ENCODE assay signal across 8 mouse cellular contexts in the genomic region with DNA sequence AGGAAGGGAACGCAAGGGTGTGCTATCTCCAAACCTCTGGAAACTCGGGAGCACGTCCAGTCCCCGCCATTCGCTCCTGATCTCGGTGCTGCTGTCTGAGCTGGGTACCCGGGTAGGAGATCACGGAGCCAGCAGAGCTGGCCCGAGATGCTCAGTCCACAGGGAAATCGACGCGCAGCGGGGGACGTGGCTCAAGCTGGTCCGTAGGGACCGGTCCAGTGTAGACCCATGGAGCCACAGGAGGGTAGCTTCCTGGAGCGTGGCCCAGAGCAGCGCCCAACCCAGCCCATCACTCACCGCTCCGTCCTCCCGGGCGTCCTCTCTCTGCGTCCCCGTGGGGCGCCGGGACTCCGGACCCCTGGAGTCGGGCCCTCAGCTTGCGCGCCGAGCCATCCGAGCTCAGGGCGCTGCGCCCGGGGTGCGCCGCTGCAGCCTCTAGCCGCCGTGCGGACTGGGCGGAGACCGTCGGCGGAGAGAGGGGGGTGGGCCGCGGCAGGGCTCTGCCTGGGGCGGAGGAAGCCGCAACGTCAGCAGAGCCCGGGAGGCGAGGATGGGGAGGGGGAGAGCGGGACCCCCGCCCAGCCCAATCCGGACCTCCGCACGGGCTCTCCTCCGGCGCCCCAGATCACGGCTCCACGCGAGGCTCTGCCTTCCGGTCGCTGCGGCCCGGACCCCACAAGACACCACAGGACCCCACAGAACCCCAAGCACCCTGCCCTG. TPM values are rescaled to one million over a fixed set of nuclear protein-coding genes. Genes with fewer than 3 reads are reported as not detected.
DNase-seq lines count a peak whose midpoint lies in the region; ATAC-seq and TF ChIP-seq lines count a peak whose summit lies in the region.

No protein-coding gene starts in this region.

- no peaks in the 10 kb centered on the region for H3K9me3 ChIP-seq in G1E (replicated peaks)
- H3K9me3 ChIP-seq in lung, postnatal 0 days (ENCODE audit: low read length): no peaks in the 10 kb centered on the region

- TF ChIP-seq CTCF in G1E (IDR thresholded peaks at IDR 0.05; ENCODE audit: low read depth, low read length): no peak
- TF ChIP-seq CTCF in lung, postnatal 0 days (IDR thresholded peaks at IDR 0.05): peak; percentile 58

- no peaks in the 10 kb centered on the region for H3K4me1 ChIP-seq in G1E (ENCODE audit: insufficient read depth, low read depth, low read length)
- no peaks in the 10 kb centered on the region for H3K4me1 ChIP-seq in lung, postnatal 0 days (ENCODE audit: insufficient read depth, low read depth, low read length)

- H3K4me2 ChIP-seq in lung, postnatal 0 days (replicated peaks; ENCODE audit: low read depth, low read length): peak overlapping the region; percentile 81

- peaks cover 11% of the 10 kb centered on the region; the same call in 1 of the 2 replicates for H3K27me3 ChIP-seq in G1E (ENCODE audit: insufficient read depth, low read length)
- H3K27me3 ChIP-seq in lung, postnatal 0 days (replicated peaks; ENCODE audit: insufficient read depth, low read length): no peaks in the 10 kb centered on the region

- H3K4me3 ChIP-seq in G1E (ENCODE audit: low read depth, low read length): 0 out of 2 replicates have a peak overlapping the region, but pooled peaks have one; percentile 3
- peak overlapping the region; percentile 79 for H3K4me3 ChIP-seq in lung, postnatal 0 days (ENCODE audit: low read depth, low read length)

- peak overlapping the region; percentile 54 for H3K9ac ChIP-seq in lung, postnatal 0 days (replicated peaks; ENCODE audit: low read depth)

- ATAC-seq in G1E (ENCODE audit: extremely low read depth, insufficient number of reproducible peaks, low FRiP score, poor library complexity, severe bottlenecking): no peak
- ATAC-seq in lung, postnatal 0 days: peak; percentile 92

- H3K27ac ChIP-seq in lung, postnatal 0 days (ENCODE audit: low read length): peak overlapping the region; percentile 92

- no peak for TF ChIP-seq EP300 in lung, postnatal 0 days (IDR thresholded peaks at IDR 0.05)

- DNase-seq in G1E (ENCODE audit: low spot score): no peak
- DNase-seq in cerebellum, adult 11-12 months: peak; percentile 4
- peak; percentile 79 for DNase-seq in forelimb bud, embryonic 11.5 days (ENCODE audit: low read depth, low spot score)
- DNase-seq in heart, postnatal 4 days: peak; percentile 78
- peak; percentile 39 for DNase-seq in layer of hippocampus, adult 9-11 months
- DNase-seq in lung, postnatal 0 days (ENCODE audit: low spot score): peak; percentile 80
- peak; percentile 64 for DNase-seq in ovary, adult 18-20 months (ENCODE audit: low spot score)
- DNase-seq in thymus, postnatal 25 days: peak; percentile 46

- 2% methylated on average over 40 of the region's 65 CpGs for WGBS in lung, postnatal 0 days

- H3K36me3 ChIP-seq in G1E (replicated peaks): no peaks in the 10 kb centered on the region
- no peaks in the 10 kb centered on the region for H3K36me3 ChIP-seq in lung, postnatal 0 days (ENCODE audit: insufficient read depth, low read length)

RNA-seq across cellular contexts. Expression of a gene that starts 0.6 kb away (rescaled TPM):
- total RNA-seq in G1E (2014; fragmentation: Nextera tagmentation) (not detected in 2 replicates), G1E (2017) (under 0.01 TPM in 1 of 2 replicates, not detected in the other)
- polyA plus RNA-seq in G1E (2012): not detected in 2 replicates
- 10 to 100 TPM; 10.3 to 10.6 TPM for total RNA-seq in heart, postnatal 4 days (2021)
- polyA plus RNA-seq in lung, postnatal 0 days (2015; fragmentation: Nextera tagmentation; extraction: Ambion mirVana): 15.4 and 17.0 TPM in 2 replicates

Comparison
In these comparisons a context has a peak if more than half of its experiments do, and no peak if none do; other contexts are left out.
1. RNA of a gene that starts 0.6 kb away (total RNA-seq): 10.3 to 10.6 TPM in heart, postnatal 4 days; under 0.01 TPM in G1E; every median in the first group is over 10 times any median in the second.